Mouse (Mus musculus): ENCODE measurements around the gene 1700001P01Rik. TPM values are rescaled to one million over a fixed set of nuclear protein-coding genes. Genes with fewer than 3 reads are reported as not detected.
A peak's percentile ranks its signal among the peaks of the same experiment; 100 is the strongest.

Gene 1700001P01Rik
- under 1 TPM in 1 of 2 experiments, not detected in 1; 0.51 TPM for total RNA-seq (2021)
- long read RNA-seq, experiment 1 = 0 reads
- long read RNA-seq, experiment 2 = 0 reads

- DNase-seq = no peak
Measured at GRCm38 (mm10) chr11:97775808-97776496, at the start of gene 1700001P01Rik. Gene 1700001P01Rik (minus strand): TSS chr11:97775918.

GRCm38 (mm10) chr11:97825295-97825694, 49.6 kb upstream of the 1700001P01Rik start:
- no peak for DNase-seq

GRCm38 (mm10) chr11:97824895-97825294, 49.2 kb upstream of the 1700001P01Rik start:
- DNase-seq = no peak

GRCm38 (mm10) chr11:97824168-97824567, 48.5 kb upstream of the 1700001P01Rik start:
- DNase-seq = no peak

- DNase-seq = no peak
Measured at GRCm38 (mm10) chr11:97822840-97823603, 47.3 kb upstream of the 1700001P01Rik start.

GRCm38 (mm10) chr11:97821401-97822064, 45.8 kb upstream of the 1700001P01Rik start:
- DNase-seq = no peak

GRCm38 (mm10) chr11:97820840-97821239, 45.1 kb upstream of the 1700001P01Rik start:
- DNase-seq = peak; percentile 89

GRCm38 (mm10) chr11:97819923-97820322, 44.2 kb upstream of the 1700001P01Rik start:
- no peak for DNase-seq

- DNase-seq = no peak
Measured at GRCm38 (mm10) chr11:97819102-97819501, 43.4 kb upstream of the 1700001P01Rik start.

GRCm38 (mm10) chr11:97818571-97818970, 42.9 kb upstream of the 1700001P01Rik start:
- peak; percentile 63 for DNase-seq

- DNase-seq = no peak
Measured at GRCm38 (mm10) chr11:97818003-97818402, 42.3 kb upstream of the 1700001P01Rik start.

- DNase-seq = peak; percentile 68
Measured at GRCm38 (mm10) chr11:97817379-97817778, 41.7 kb upstream of the 1700001P01Rik start.

GRCm38 (mm10) chr11:97816916-97817315, 41.2 kb upstream of the 1700001P01Rik start:
- DNase-seq = peak; percentile 52

GRCm38 (mm10) chr11:97816176-97816575, 40.5 kb upstream of the 1700001P01Rik start:
- no peak for DNase-seq

GRCm38 (mm10) chr11:97815736-97816135, 40.0 kb upstream of the 1700001P01Rik start:
- no peak for DNase-seq

GRCm38 (mm10) chr11:97813746-97814515, 38.2 kb upstream of the 1700001P01Rik start:
- DNase-seq = no peak

GRCm38 (mm10) chr11:97813085-97813484, 37.4 kb upstream of the 1700001P01Rik start:
- DNase-seq = no peak

- no peak for DNase-seq
Measured at GRCm38 (mm10) chr11:97812491-97812921, 36.8 kb upstream of the 1700001P01Rik start.

- DNase-seq = no peak
Measured at GRCm38 (mm10) chr11:97811569-97812362, 36.0 kb upstream of the 1700001P01Rik start.

GRCm38 (mm10) chr11:97810970-97811369, 35.3 kb upstream of the 1700001P01Rik start:
- DNase-seq = no peak

GRCm38 (mm10) chr11:97810356-97810755, 34.6 kb upstream of the 1700001P01Rik start:
- peak; percentile 56 for DNase-seq

Data from adrenal gland, postnatal 10 days (tissue).